Mouse (Mus musculus): ENCODE data around the gene Gpr18. TPM values are rescaled to one million over a fixed set of nuclear protein-coding genes. Genes with fewer than 3 reads are reported as not detected.
A peak's percentile ranks its signal among the peaks of the same experiment; 100 is the strongest.

Gpr18 gene
- total and polyA plus RNA-seq, 3 experiments, result 0.16 to 2.2 (median 0.43) TPM

DNA sequence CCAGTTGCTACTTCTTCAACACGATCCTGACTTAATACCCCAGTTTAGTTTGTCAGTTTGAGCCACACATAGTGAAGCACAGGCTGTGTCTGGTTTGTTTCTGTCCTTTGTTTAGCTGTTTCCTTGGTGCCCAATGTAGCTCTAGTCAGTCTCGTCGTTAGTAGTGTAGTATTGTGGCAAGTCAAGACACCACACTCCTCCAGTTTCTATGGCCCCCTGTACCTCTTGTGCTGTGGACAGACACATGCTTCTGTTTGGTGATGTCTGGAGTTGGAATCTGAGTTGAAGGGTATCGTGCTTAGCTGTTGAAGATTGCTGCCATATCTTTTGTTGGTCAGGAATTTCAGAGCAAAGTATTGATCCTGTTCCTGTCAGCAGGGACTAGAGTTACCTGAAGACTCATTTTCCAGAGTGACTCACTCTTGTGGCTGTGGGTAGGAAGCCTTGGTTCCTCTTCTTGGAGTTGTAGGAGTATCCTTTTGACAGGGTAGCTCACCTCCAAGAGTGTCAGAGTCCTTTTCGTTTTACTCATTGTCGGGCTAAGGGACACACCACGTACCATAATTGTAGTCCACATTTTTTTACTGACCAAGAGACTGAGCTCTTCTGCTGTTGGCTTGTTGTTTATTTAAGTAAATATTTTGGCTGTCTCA is 15.3 kb upstream of the Gpr18 start:
- H3K4me1 ChIP-seq (ENCODE audit: control insufficient read depth, insufficient read depth, low read length), result peaks cover 7% of the 10 kb centered on the region
- H3K27ac ChIP-seq, result peak overlapping the region; percentile 5; the same call in 1 of the 2 replicates
- no peak overlapping the region for H3K9ac ChIP-seq (ENCODE audit: low read depth, low read length)
- TF ChIP-seq CTCF (IDR thresholded peaks at IDR 0.05), result no peak
- no peak for TF ChIP-seq EP300 (IDR thresholded peaks at IDR 0.05; ENCODE audit: insufficient read depth, low read depth, low read length)
- no peak for TF ChIP-seq POLR2A (IDR thresholded peaks at IDR 0.05; ENCODE audit: insufficient read depth, low read depth, low read length)
- H3K79me2 ChIP-seq (replicated peaks; ENCODE audit: control insufficient read depth, insufficient read depth, low read length), result no peaks in the 10 kb centered on the region
- H3K36me3 ChIP-seq (ENCODE audit: control insufficient read depth, insufficient read depth, low read length), result peaks cover 2% of the 10 kb centered on the region; the same call in 1 of the 2 replicates
- H3K27me3 ChIP-seq (ENCODE audit: control insufficient read depth, insufficient read depth, low read length), result no peaks in the 10 kb centered on the region
- no peak overlapping the region for H3K4me3 ChIP-seq
- no peak for DNase-seq
- intact Hi-C loops (cut with DNase I), result loop anchor here (5.0 kb wide), 1 partner anchor 51 kb away; no protein-coding TSS in a partner anchor
- WGBS, result 60% methylated on average over 7 of the region's 7 CpGs

DNA sequence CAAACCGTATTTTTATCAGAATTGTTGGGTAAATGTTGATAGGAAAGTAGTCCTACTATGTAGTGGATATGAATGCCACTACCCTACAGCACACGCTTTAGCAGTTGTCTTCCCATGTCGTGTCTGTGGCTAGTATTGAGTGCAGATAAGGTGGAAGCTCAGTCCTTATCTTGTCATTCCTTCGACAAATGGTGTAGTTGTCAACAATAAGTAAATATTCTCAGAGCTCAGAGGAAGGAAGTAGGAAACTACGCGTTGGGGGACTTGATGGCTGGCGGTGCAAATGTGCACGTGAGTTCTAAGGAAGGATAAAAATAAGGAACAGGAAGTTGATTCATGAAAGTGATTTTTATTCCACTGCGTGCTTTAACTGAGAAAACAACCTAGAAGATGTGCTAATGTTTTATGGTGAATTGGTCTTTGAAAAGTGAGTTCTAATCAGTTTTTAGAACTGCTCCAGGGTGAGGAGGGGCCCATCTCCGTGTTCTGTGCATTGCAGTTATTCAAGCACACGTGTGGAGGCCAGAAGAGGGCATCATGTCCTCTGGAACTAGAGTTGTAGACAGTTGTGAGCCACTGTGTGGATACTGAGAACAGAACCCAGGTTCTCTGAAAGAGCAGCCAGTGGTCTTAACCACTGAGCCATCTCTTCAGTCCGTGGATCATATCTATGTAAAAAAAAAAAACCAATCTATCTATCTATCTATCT is 13.8 kb upstream of the Gpr18 start:
- DNase-seq, result peak in 1 of 2 experiments; percentile 12
- Histone ChIP-seq H3K4me1 (ENCODE audit: control insufficient read depth, insufficient read depth, low read length) (peaks cover 7% of the 10 kb centered on the region), H3K27me3 (ENCODE audit: control insufficient read depth, insufficient read depth, low read length) (no peaks in the 10 kb centered on the region), H3K4me3 (no peak overlapping the region), H3K79me2 (replicated peaks; ENCODE audit: control insufficient read depth, insufficient read depth, low read length) (no peaks in the 10 kb centered on the region), H3K27ac (peak overlapping the region; percentile 44), H3K9ac (ENCODE audit: low read depth, low read length) (no peak overlapping the region), H3K36me3 (ENCODE audit: control insufficient read depth, insufficient read depth, low read length) (peaks cover 2% of the 10 kb centered on the region; the same call in 1 of the 2 replicates)
- TF ChIP-seq EP300 (IDR thresholded peaks at IDR 0.05; ENCODE audit: insufficient read depth, low read depth, low read length), result 0 out of 2 replicates have a peak, but pooled peaks have one; percentile 15
- TF ChIP-seq POLR2A (IDR thresholded peaks at IDR 0.05; ENCODE audit: insufficient read depth, low read depth, low read length), result no peak
- 43% methylated on average over 12 of the region's 12 CpGs for WGBS
- intact Hi-C loops (cut with DNase I), result loop anchor here (10.0 kb wide), 1 partner anchor 205 kb away; no protein-coding TSS in a partner anchor

DNA sequence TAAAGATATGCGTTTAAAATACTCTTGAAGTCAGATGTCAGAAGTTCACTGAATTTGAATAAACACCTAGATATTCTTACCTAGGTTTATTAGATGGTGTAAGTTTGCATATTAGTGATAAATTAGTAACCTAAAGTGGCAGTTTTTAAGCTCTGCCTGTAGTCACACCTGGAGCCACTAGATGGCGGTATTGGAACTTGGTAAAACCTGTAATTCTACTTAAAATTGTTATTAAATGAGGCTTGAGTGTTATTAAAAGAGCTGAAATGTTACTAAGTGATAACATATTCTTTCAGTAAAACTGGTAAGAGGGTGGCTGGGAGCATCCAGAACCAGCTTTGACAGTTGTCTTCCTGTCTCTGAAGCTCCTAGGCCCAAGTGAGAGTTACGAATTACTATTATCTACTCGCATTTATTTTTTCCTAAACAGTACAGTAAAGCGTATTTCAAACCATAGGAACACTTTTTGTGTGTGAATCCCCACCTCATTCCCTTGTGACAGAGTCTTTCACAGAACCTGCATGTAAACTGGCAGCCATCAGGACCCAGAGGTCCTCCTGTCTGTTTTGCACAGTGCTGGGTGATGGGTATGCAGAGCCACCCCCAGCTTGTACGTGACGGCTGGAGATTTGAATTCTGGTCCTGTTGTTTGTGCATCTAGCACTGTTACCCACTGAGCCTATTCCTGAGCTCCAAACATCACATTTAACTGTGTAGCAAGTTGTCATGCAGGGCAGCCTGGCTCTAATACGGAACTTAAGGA is 13.0 kb upstream of the Gpr18 start:
- DNase-seq, result peak in 1 of 2 experiments; percentile 61
- peaks cover 7% of the 10 kb centered on the region for H3K4me1 ChIP-seq (ENCODE audit: control insufficient read depth, insufficient read depth, low read length)
- H3K27ac ChIP-seq, result peak overlapping the region; percentile 44
- no peaks in the 10 kb centered on the region for H3K79me2 ChIP-seq (replicated peaks; ENCODE audit: control insufficient read depth, insufficient read depth, low read length)
- peak overlapping the region; percentile 8; the same call in 1 of the 2 replicates for H3K9ac ChIP-seq (ENCODE audit: low read depth, low read length)
- peaks cover 2% of the 10 kb centered on the region; the same call in 1 of the 2 replicates for H3K36me3 ChIP-seq (ENCODE audit: control insufficient read depth, insufficient read depth, low read length)
- intact Hi-C loops (cut with DNase I), result loop anchor here (1.0 to 10.0 kb wide), 2 partner anchors 132 to 206 kb away; no protein-coding TSS in a partner anchor
- H3K27me3 ChIP-seq (ENCODE audit: control insufficient read depth, insufficient read depth, low read length), result no peaks in the 10 kb centered on the region
- TF ChIP-seq POLR2A (IDR thresholded peaks at IDR 0.05; ENCODE audit: insufficient read depth, low read depth, low read length) (no peak), CTCF (IDR thresholded peaks at IDR 0.05) (peak; percentile 96)
- H3K4me3 ChIP-seq, result no peak overlapping the region
- WGBS, result 52% methylated on average over 8 of the region's 8 CpGs

DNA sequence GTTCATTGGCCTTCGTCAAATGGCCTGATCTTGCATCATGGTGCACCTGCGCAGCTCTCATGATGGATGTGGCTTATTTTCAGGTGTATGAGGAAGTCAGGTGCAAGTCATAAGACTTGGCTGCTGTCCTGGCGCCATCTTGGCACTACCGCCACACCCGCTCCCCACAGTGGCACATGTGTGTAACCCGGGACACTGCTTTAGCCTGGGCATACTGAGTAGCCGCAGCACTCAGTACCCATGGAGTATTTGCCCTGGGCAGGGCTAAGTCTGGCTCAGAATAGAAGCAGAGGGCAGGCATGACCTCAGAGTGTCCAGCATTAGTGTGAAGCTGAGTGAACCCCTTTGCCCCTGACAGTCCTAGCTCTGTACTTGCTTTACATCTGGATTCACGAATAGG is 11.9 kb upstream of the Gpr18 start:
- Histone ChIP-seq H3K27me3 (ENCODE audit: control insufficient read depth, insufficient read depth, low read length) (no peaks in the 10 kb centered on the region), H3K4me3 (no peak overlapping the region), H3K79me2 (replicated peaks; ENCODE audit: control insufficient read depth, insufficient read depth, low read length) (no peaks in the 10 kb centered on the region), H3K4me1 (ENCODE audit: control insufficient read depth, insufficient read depth, low read length) (peaks cover 7% of the 10 kb centered on the region), H3K27ac (no peak overlapping the region), H3K9ac (ENCODE audit: low read depth, low read length) (no peak overlapping the region), H3K36me3 (ENCODE audit: control insufficient read depth, insufficient read depth, low read length) (peaks cover 2% of the 10 kb centered on the region; the same call in 1 of the 2 replicates)
- TF ChIP-seq CTCF (IDR thresholded peaks at IDR 0.05) (no peak), EP300 (IDR thresholded peaks at IDR 0.05; ENCODE audit: insufficient read depth, low read depth, low read length) (no peak), POLR2A (IDR thresholded peaks at IDR 0.05; ENCODE audit: insufficient read depth, low read depth, low read length) (no peak)
- intact Hi-C loops (cut with DNase I), result loop anchor here (10.0 kb wide), 1 partner anchor 207 kb away; no protein-coding TSS in a partner anchor
- WGBS, result 99% methylated on average over 8 of the region's 8 CpGs
- DNase-seq, result peak in 1 of 2 experiments; percentile 14

DNA sequence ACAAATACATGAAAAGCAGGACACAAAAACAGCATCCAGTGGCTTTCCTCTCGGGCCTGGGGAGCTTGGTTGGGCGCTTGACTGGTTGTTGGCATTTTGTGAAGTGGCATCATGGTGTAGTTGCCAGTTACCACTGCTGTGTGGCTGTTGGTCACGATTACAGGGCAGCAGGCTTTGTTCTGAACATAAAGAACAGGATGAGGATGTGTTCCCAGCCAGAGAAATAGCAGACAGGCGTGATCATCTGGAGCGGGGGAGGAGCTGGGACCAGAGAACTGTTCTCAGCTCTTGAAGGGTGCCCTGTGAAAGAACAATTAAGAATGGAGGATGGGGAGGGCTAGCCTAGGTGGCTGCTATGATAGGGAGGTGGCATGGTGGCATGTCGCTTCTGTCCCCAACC is 11.3 kb upstream of the Gpr18 start:
- peaks cover 7% of the 10 kb centered on the region for H3K4me1 ChIP-seq (ENCODE audit: control insufficient read depth, insufficient read depth, low read length)
- DNase-seq, result peak in 1 of 2 experiments; percentile 12
- H3K27me3 ChIP-seq (ENCODE audit: control insufficient read depth, insufficient read depth, low read length), result no peaks in the 10 kb centered on the region
- peaks cover 2% of the 10 kb centered on the region; the same call in 1 of the 2 replicates for H3K36me3 ChIP-seq (ENCODE audit: control insufficient read depth, insufficient read depth, low read length)
- H3K9ac ChIP-seq (ENCODE audit: low read depth, low read length), result no peak overlapping the region
- H3K4me3 ChIP-seq, result no peak overlapping the region
- no peak overlapping the region for H3K27ac ChIP-seq
- no peaks in the 10 kb centered on the region for H3K79me2 ChIP-seq (replicated peaks; ENCODE audit: control insufficient read depth, insufficient read depth, low read length)
- TF ChIP-seq POLR2A (IDR thresholded peaks at IDR 0.05; ENCODE audit: insufficient read depth, low read depth, low read length) (no peak), EP300 (IDR thresholded peaks at IDR 0.05; ENCODE audit: insufficient read depth, low read depth, low read length) (no peak), CTCF (IDR thresholded peaks at IDR 0.05) (no peak)
- 73% methylated on average over 6 of the region's 6 CpGs for WGBS
- intact Hi-C loops (cut with DNase I), result loop anchor here (10.0 kb wide), 1 partner anchor 208 kb away; no protein-coding TSS in a partner anchor

Measured in heart, adult 2 months (tissue).